Mouse (Mus musculus) common myeloid progenitor, adult 5-6 weeks (primary cell): ENCODE results near the gene Aldoart2. TPM values are rescaled to one million over a fixed set of nuclear protein-coding genes. Genes with fewer than 3 reads are reported as not detected.
"Not testable (repeated sequence)": the region's sequence is repeated elsewhere in the genome, so short reads cannot be mapped to it uniquely, and the experiment has no call there.

ENCODE experiments used
- ATAC-seq: replicated peaks from 2 replicates; pipeline ENCODE4 v1.8.0; 2016; ENCODE audit warnings: low read depth, mild to moderate bottlenecking, moderate TSS enrichment, inconsistent platforms; ENCODE audit not compliant: poor library complexity, severe bottlenecking
- total RNA-seq: library from RNA; stranded (forward); fragments of 200-1000, 187-1606 nt; gene quantifications from 2 replicates; pipeline ENCODE4 v1.2.3, GENCODE M21; 2017

The Aldoart2 gene
- not detected in 2 replicates for total RNA-seq

DNA sequence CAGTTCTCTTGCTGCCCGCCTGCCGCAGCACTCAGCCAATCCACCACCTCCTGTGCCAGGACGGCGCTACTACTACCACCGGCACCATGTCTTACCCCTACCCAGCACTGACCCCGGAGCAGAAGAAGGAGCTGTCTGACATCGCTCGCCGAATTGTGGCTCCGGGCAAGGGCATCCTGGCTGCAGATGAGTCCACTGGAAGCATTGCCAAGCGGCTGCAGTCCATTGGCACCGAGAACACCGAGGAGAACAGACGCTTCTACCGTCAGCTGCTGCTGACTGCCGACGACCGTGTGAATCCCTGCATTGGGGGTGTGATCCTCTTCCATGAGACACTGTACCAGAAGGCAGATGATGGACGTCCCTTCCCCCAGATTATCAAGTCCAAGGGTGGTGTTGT, at the start of gene Aldoart2:
TSS of gene Aldoart2 (plus strand) at position 34 of the 400 bp plus-strand sequence.
- no peak for ATAC-seq

DNA sequence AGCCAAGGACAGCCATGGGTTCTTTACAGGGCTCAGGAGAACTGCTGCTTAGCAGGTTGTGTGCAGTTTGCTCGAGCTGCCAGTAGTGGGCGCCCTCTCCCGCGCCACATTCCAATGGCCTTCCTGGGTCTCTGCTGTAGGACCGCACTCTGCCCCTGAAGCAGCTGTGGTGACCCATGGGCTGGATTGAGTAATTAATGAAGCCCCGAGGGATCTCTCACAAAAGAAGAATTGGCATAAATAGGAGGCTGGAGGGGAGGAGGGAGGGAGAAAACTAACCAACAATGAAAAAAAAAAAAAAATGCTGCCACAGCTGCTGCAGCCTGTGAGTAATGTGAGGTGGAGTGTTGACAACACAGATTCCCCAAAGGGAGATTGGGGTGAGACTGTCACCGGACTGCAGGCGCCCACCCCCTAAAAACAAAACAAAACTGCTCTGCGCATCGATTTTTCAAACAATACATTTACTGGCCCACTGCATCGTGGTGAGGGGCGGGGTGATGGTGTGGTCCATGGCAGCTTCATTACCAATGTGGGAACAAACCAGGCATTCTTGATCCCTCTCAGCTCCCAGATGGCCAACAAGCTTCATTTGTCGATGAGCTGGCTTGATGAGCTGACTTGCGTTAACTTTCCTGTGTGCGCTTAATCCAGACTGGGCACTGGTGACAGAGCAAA, 46.8 kb upstream of the Aldoart2 start:
- ATAC-seq: peak; percentile 79

DNA sequence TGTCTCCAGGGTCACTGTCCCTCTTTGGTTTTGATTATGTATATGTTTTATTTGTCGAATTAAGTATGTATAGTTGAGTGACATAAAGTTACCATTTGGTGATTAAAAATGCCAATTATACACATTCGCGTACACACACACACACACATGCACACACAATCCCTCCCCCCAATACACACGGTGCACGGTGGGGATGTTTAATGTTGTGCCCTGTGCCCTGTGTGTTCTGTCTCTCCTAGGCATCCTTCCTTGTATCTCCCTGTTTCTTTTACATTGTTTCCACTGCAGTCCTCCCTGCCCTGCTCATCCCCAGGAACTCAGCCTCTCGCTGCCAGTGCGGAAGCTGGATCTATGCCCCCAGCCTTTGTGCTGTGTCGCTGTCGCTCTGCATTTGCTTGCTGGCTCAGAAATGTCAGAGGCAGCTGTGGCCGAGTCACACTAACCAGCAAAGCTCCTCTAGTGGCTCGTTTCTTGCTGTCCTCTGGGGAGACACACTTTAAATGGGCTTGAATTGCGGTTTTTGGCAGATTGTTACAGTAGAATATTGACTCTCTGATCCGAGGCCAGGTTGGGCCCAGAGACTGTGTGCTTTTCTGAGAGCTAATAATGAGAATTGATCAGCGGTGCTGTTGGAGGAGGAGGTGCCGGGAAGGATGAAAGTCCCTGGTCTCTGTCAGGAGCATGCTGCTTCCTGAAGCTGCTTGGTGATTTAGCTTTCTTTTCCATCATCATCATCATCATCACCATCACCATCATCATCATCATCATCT, 37.9 kb upstream of the Aldoart2 start:
- ATAC-seq: no peak

DNA sequence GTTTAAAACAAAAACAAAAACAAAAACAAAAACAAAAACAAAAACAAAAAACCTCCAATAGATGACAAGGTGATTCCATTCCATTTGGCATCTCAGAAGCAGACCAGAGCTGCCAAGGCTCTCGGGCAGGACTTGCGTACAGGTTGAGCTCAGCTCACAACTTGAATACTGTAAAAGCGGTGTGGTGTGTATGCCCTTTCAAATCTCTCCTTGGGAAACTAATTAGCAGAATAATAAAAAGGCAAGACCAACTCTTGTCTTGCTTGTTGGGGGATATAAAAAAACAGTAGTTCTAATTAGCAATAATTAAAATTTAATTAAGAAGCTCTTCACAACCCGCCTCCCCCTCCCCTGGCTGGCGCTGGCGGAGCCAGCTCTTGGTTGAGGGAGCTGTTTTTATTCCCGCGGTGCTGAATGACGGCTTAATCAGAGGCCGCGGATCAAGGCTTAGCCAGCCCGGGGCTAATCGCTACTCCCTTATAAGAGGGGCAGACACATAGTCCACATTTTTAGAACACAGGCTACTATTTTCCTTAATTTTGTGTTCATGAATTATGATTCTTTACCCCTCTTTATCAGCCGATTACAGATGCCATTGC, 28.4 kb upstream of the Aldoart2 start:
- ATAC-seq: no peak

DNA sequence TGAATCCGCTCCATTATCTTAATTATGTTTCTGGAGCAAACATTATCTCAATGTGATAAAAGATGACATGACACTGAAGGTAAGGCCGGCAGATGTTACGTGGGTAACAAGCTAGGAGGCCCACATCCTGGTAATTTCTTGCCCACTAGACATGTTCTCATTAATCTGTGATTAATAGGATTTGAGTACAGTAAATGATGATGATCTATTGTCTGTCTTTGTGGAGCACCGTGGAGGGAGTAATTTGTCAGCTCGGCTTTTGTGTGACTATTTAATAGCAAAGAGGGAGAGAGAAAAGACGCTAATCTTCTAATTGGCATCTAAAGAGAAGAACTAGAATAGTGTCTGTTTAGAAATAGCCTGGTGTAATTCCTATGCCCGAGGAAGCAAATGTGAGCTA, 27.3 kb upstream of the Aldoart2 start:
- no peak for ATAC-seq

DNA sequence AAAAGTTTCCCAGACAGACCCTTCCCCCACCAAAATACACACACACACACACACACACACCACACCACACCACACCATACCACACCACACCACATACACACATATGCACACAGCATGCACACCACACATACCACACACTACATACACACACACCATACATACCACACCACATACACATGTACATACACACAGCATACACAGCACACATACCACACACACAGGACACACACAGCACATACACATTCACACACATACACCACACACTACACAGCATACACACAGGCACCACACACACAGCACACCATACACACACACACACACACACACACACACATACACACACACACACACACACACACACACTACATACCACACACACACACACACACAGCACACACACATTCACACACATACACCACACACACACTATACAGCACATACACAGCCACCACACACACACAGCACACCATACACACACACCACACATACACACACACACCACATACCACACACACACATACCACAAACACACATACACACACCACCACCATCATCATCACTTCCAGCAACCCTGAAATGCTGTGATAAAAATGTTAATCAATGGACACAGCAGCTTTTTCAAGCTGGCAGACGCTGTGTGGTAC, 26.6 kb upstream of the Aldoart2 start:
- ATAC-seq: no peak

DNA sequence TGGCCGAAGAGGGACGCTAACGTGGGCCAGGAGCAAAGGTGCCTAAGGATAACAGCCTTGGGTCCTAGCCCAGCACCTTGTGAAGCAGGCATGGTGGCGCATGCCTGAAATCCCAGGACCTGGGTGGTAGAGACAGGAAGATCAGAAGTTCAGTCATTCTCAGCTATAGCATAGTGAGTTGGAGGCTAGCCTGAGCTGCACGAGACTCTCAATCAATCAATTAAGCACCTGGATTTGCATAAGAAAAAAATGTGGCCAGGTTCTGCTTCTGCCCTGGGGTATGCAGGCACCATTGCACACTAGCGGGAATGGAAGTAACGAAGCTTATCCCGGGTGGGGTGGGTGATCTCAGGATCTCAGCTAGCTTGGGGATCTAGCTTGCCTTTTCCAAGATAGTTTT, 25.9 kb upstream of the Aldoart2 start:
- ATAC-seq: no peak

DNA sequence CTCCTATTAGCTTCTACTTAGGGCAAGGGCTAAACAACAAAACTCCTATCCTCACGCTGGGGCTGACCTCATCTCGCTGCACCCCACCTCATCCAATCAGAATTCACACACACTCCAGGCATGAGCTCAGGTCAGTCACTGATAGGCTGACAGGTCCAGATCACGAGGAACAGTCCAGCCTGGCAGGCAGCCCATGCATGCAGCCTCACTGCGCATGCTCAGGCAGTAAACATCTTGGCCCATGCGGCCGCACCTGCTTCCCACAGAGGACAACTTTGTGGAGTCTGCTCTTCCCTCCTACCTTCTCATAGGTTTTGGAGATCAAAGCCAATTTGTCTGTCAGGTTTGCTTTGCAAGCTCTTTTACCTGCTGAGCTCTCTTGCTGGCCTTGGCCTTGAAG, 10.1 kb upstream of the Aldoart2 start:
- not testable (repeated sequence) for ATAC-seq

DNA sequence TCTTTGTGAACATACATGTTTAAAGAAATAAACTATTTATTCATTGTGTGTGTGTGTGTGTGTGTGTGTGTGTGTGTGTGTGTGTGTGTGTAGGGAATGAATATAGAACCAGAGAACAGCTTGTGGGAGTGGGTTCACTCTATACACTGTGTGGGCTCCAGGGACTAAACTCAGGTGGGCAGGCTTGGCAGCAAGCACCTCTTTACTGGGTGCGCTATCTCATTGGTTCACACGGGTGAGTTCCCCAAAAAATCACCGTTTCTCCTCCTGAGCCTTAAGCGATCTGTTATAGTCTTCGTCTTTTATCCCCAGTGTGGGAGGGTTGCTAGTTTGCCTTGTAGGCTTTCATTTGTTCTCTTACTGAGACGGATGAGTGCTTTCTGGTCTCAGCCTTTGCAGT, 7.2 kb upstream of the Aldoart2 start:
- no peak for ATAC-seq

DNA sequence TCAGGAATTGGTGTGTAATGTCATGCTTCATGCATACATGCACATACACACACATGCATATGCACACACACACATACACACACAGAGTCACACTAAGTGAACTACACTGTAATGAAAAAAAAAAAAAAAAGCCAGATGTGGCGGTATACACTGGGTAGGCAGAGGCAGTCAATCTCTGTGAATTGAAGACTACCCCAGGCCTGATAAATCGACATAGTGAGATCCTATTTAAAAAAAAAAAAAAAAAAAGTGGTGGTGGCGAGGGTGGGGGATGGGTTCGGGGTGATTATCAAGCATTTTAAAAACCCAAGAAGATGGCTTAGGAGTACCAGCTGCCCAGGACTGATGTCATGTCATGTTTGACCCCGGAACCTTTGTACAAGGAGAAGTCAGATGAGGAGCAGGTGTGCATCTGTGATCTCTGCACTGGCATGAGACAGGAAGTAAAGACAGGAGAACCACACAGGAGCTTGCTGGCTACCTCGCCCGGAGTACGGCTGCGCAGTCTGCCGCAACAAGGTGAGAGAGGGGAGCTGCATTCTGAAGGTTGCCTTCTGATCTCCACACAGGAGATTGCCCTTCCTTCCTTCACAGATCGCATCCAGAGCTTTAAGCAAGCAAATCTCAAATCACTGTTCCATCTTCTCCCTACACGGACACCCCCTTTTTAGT, 5.7 kb upstream of the Aldoart2 start:
- ATAC-seq: no peak

DNA sequence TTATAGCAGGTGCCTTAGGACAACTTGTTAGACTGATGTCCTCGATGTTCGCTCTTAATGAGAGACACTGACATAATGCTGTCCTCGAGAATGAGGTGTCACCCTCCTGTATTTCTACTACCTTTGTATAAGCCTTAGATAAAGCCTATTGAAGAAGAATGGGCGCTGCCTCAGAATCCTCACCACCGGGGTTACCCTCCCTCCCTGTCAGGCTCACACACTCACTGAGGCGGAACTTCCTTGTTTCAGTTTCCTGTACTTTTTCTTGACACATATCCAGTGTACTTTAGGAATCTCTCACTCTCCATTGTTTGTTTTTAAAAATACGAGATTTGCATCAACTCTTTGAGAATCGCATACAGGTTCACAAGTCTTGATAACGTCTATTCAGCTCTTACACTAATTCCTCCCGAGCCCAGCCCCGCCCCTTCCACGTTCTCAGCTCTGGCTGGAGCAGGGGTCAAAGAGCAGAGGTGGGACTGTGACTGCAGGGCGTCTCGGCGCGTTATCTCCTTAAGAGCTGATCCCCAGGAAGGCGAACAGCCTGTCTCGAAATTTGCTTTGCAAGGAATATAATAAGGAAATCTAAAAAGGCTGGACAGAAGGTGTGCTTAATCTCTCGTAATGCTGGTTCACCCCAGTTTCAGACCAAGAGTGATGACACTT, 4.9 kb upstream of the Aldoart2 start:
- peak; percentile 85; the same call in 1 of the 2 replicates for ATAC-seq

DNA sequence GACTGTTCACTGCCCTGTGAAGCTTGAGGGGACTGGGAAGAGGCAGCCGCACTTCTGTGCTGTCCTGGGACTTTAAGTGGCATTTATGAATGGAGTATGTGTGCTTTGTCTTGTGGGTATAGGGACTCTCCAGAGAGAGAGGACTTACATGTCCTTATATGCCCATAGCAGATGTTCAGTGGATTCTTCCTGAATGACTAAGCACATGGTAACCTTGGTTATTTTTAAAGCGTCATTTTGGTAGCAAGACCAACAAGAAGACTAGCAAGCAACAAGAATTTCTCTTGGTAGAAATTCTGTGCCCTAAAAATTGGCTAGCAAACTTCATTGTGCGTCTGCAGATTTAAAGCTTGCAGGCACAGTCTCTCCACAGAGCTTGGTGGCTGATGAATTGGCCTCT, 1.3 kb upstream of the Aldoart2 start:
- ATAC-seq: no peak

DNA sequence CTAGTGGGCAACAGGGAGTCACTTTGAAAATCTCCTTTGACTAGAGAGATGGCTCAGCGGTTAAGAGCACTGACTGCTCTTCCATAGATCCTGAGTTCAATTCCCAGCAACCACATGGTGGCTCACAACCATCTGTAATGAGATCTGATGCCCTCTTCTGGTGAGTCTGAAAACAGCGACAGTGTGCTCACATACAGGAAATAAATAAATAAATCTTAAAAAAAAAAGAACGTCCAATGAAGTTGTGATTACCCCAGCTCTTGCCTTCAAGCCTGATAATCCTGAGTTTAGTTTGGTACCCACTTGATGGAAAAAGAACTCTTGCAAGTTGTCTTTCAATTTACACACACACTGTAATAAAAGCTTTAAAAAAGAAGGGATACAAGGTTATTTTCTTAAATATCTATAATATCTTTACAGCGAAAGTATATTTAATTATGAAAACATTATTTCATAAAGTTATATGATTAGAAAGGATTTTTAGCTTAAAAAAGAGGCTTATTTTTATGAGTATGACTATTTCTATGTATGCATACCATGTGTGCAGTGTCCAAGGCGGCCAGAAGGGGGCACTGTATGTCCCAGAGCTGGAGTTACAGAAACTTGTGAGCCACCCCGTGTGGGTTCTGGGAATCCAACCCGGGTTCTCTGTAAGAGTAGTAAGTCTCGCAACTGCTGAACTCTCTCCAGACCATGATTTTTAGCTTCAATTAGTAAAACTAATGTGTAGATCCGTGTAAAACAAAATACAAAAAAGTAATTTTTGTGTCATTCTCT, 664 bp upstream of the Aldoart2 start:
- ATAC-seq: no peak

DNA sequence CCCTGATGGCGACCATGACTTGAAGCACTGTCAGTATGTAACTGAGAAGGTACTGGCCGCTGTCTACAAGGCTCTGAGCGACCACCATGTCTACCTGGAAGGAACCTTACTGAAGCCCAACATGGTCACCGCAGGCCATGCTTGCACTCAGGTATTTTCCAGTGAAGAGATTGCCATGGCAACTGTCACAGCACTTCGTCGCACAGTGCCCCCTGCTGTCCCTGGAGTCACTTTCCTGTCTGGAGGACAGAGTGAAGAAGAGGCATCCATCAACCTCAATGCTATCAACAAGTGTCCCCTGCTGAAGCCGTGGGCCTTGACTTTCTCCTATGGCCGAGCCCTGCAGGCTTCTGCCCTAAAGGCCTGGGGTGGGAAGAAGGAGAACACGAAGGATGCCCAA, 828 bp downstream of the Aldoart2 start:
- ATAC-seq: no peak

DNA sequence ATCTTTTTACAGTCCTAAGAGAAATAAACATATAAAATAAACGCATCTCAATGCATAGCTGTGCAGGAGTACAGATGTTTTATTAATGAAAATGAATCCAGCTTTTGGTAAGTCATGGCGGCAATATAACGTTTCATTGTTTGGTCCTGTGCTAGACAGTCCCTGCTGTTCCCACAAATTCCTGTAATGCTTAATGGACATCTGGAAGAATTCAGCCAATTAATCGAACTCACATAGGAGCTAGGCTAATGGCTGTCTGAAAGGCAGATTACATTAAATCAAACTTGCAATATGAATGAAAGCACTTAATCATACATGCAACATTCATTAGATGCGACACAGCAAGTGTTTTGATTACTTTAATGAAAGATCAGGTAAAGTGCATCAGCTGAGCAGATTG, 1.8 kb downstream of the Aldoart2 start:
- ATAC-seq: no peak

DNA sequence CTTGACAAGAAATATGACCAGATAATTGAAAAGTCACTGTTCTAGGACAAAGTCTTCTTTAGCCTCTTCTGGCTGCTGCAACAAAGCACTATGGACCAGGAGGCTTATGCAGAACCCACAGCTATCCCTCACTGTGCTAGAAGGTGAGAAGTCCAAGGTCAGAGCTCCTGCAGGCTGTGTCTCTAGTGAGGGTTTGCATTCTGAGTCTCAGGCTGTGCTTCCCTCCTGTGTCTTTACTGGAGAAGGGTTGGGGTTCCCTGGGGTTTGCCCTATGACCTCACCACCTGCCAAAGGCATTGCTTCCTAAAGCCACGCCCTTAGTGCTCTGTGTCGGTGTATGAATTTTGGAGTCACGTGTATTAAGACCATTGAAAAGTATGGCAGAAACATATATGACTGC, 3.4 kb downstream of the Aldoart2 start:
- no peak for ATAC-seq

DNA sequence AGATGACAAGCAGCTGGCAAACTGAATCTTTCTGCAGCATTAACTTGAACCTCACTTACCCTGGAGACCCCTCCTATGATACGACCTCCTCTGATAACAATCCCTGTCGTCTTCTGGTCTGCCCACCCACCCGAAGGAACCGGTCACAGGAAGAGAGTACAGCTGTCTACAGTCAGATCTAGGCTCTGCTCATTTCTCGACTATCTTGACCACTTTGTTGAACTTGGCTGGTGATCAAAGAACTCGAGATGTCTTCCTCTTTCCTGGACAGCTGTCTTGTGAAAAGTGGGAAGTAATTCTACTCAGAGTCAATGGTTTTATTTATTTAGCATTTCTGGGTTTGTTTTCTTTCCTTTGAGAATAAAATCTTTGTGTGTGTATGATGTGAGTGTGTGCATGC, 4.6 kb downstream of the Aldoart2 start:
- peak; percentile 56; the same call in 1 of the 2 replicates for ATAC-seq

DNA sequence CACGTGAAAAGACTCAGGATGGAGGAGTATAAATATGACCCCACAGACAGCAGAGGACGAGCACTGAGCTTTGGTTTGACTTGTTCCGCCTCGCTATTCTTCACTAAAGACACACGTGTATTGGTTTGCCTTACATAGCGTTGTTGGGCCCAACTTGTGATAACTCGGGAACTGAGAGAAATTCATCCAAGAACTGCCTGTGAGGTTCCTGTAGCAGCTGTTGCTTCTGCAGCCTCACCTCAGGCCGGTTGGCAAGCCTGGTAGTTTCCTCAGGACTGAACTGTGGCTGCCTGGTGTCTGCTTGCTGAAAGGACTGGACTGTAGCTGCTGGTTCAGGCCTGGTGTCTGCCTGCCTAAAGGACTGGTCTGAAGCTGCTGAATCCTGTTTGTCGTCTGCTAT, 5.6 kb downstream of the Aldoart2 start:
- ATAC-seq: no peak

DNA sequence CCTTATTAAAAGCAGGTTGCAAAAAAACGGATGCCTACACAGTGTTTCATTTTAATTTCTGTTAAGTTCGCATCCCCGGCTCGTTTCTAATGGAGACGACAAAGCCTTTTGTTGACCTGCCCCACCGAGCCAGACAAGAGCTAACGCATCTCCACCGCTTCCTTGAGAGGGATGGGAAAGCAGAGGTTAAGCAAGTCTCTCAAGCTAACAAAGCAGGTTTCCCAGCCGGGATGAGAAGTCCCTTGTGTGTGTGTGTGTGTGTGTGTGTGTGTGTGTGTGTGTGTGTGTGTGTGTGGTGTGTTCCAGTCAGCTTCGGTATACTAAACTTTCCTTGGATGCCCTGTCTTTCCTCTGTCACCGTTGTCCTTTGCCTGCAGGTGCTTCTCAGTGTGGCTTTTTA, 6.1 kb downstream of the Aldoart2 start:
- ATAC-seq: no peak
